Mouse (Mus musculus) erythroblast, embryonic 14.5 days (primary cell): ENCODE data around the gene Tmem131l.

Experiments used
- GATA1 ChIP-seq: IDR thresholded peaks from 2 replicates; pipeline ENCODE4 v1.6.1; 2012; ENCODE audit warnings: low read length, inconsistent platforms, mixed read lengths
- TAL1 ChIP-seq: IDR thresholded peaks from 3 replicates; pipeline ENCODE4 v1.6.1; 2012; ENCODE audit warnings: low read length, inconsistent platforms, mixed read lengths

GRCm38 (mm10) chr3:83980231-83980872, 59.6 kb downstream of the Tmem131l start:
- TF ChIP-seq TAL1 (no peak), GATA1 (no peak)
